Mouse (Mus musculus) intestine, embryonic 14.5 days (tissue): Measurements from ENCODE around the gene Bcl2a1d. TPM values are rescaled to one million over a fixed set of nuclear protein-coding genes. Genes with fewer than 3 reads are reported as not detected.
"Not testable (repeated sequence)": the region's sequence is repeated elsewhere in the genome, so short reads cannot be mapped to it uniquely, and the experiment has no call there.

Experiments
- ATAC-seq: fragments of 200-750 bp; cut with Nextera tagmentation; replicated peaks from 2 replicates; pipeline ENCODE4 v1.8.0; 2017; ENCODE audit warnings: low read depth, moderate number of reproducible peaks, moderate TSS enrichment, moderate library complexity; ENCODE audit not compliant: low FRiP score, low TSS enrichment
- DNase-seq: peaks from one replicate; pipeline ENCODE4 v3.0.0-alpha.2; 2018; ENCODE audit warnings: low spot score
- H3K27ac ChIP-seq: fragments of 300-500 bp; sonication (generic); 2 replicates; pipeline ENCODE4 v1.5.1; 2014; ENCODE audit warnings: low read depth, mild to moderate bottlenecking, control low read depth
- H3K27me3 ChIP-seq: fragments of 300-500 bp; sonication (generic); replicated peaks from 2 replicates; pipeline ENCODE4 v1.6.1; 2014; ENCODE audit warnings: low read length, control low read depth; ENCODE audit not compliant: control insufficient read depth, insufficient read depth
- H3K36me3 ChIP-seq: fragments of 300-500 bp; sonication (generic); 2 replicates; pipeline ENCODE4 v1.6.1; 2014; ENCODE audit warnings: low read length, control low read depth; ENCODE audit not compliant: control insufficient read depth, insufficient read depth
- H3K4me1 ChIP-seq: fragments of 300-500 bp; sonication (generic); replicated peaks from 2 replicates; pipeline ENCODE4 v1.6.1; 2014; ENCODE audit warnings: low read length, control low read depth, mixed read lengths; ENCODE audit not compliant: control insufficient read depth, insufficient read depth
- H3K4me2 ChIP-seq: fragments of 300-500 bp; sonication (generic); 2 replicates; pipeline ENCODE4 v1.6.1; 2014; ENCODE audit warnings: low read length
- H3K4me3 ChIP-seq: fragments of 300-500 bp; sonication (generic); 2 replicates; pipeline ENCODE4 v1.5.1; 2014; ENCODE audit warnings: low read depth, low read length, control low read depth, mixed read lengths
- H3K9ac ChIP-seq: fragments of 300-500 bp; sonication (generic); 2 replicates; pipeline ENCODE4 v1.6.1; 2014; ENCODE audit warnings: mild to moderate bottlenecking, low read length
- H3K9me3 ChIP-seq: fragments of 300-500 bp; sonication (generic); 2 replicates; pipeline ENCODE4 v1.6.1; 2016; ENCODE audit warnings: low read length, control low read depth; ENCODE audit not compliant: control insufficient read depth
- WGBS: fragments of 180-500 bp; shearing (Covaris S2); extraction: QIAGEN DNeasy Blood & Tissue Kit; methylation state at CpG from one replicate; pipeline ENCODE4 v1.1.7; 2014; 5-methylcytosine and 5-hydroxymethylcytosine counted together
- polyA plus RNA-seq: library from polyadenylated mRNA; unstranded; fragments of >200 nt; fragmentation: Nextera tagmentation; extraction: Ambion mirVana; gene quantifications from 2 replicates; pipeline ENCODE4 v1.2.1, GENCODE M21; 2014

Bcl2a1d gene
- polyA plus RNA-seq, 1 experiment from 2014 or later, result 1.3 TPM

- H3K9ac ChIP-seq, H3K36me3 ChIP-seq, ATAC-seq, H3K4me2 ChIP-seq, H3K27me3 ChIP-seq, H3K4me1 ChIP-seq, H3K27ac ChIP-seq, H3K4me3 ChIP-seq, H3K9me3 ChIP-seq, DNase-seq: not testable (repeated sequence)
- WGBS, result 86% methylated on average over 2 of the region's 2 CpGs
Measured at GRCm38 (mm10) chr9:88710439-88710838, 21.3 kb downstream of the Bcl2a1d start.

GRCm38 (mm10) chr9:88709794-88710193 lies 21.9 kb downstream of the Bcl2a1d start:
- not testable (repeated sequence) for H3K4me1 ChIP-seq, H3K4me2 ChIP-seq, H3K9me3 ChIP-seq, H3K9ac ChIP-seq, H3K27me3 ChIP-seq, ATAC-seq, H3K4me3 ChIP-seq, H3K36me3 ChIP-seq, DNase-seq, H3K27ac ChIP-seq
- 64% methylated on average over 5 of the region's 5 CpGs for WGBS

- Histone ChIP-seq H3K36me3 (no peaks in the 10 kb centered on the region), H3K27ac (no peak overlapping the region), H3K9ac (no peak overlapping the region), H3K9me3 (no peaks in the 10 kb centered on the region), H3K4me3 (no peak overlapping the region), H3K4me1 (no peaks in the 10 kb centered on the region), H3K27me3 (no peaks in the 10 kb centered on the region), H3K4me2 (no peak overlapping the region)
- DNase-seq, result no peak
- 92% methylated on average over 6 of the region's 6 CpGs for WGBS
- no peak for ATAC-seq
Measured at GRCm38 (mm10) chr9:88709304-88709703, 22.4 kb downstream of the Bcl2a1d start.

GRCm38 (mm10) chr9:88706700-88707099 lies 25.0 kb downstream of the Bcl2a1d start:
- Histone ChIP-seq H3K27ac (no peak overlapping the region), H3K4me3 (no peak overlapping the region), H3K4me1 (no peaks in the 10 kb centered on the region), H3K27me3 (no peaks in the 10 kb centered on the region), H3K9me3 (no peaks in the 10 kb centered on the region), H3K4me2 (no peak overlapping the region), H3K9ac (no peak overlapping the region), H3K36me3 (no peaks in the 10 kb centered on the region)
- 57% methylated on average over 4 of the region's 4 CpGs for WGBS
- no peak for DNase-seq
- ATAC-seq, result no peak

- H3K27me3 ChIP-seq, H3K4me3 ChIP-seq, H3K4me2 ChIP-seq, H3K9me3 ChIP-seq, H3K4me1 ChIP-seq, ATAC-seq, H3K9ac ChIP-seq, DNase-seq, H3K27ac ChIP-seq, H3K36me3 ChIP-seq: not testable (repeated sequence)
- 81% methylated on average over 8 of the region's 8 CpGs for WGBS
Measured at GRCm38 (mm10) chr9:88705157-88705556, 26.6 kb downstream of the Bcl2a1d start.

GRCm38 (mm10) chr9:88698746-88699145 lies 33.0 kb downstream of the Bcl2a1d start:
- H3K4me3 ChIP-seq, H3K4me1 ChIP-seq, H3K27ac ChIP-seq, H3K27me3 ChIP-seq, H3K9ac ChIP-seq, H3K9me3 ChIP-seq, ATAC-seq, H3K4me2 ChIP-seq, H3K36me3 ChIP-seq, DNase-seq: not testable (repeated sequence)
- no CpG with 5 or more reads among the region's 2 CpGs for WGBS

GRCm38 (mm10) chr9:88691307-88691706 lies 40.4 kb downstream of the Bcl2a1d start:
- H3K4me2 ChIP-seq, H3K9me3 ChIP-seq, H3K27me3 ChIP-seq, H3K4me3 ChIP-seq, H3K27ac ChIP-seq, H3K9ac ChIP-seq, ATAC-seq, H3K36me3 ChIP-seq, H3K4me1 ChIP-seq, DNase-seq: not testable (repeated sequence)
- WGBS, result 70% methylated on average over 2 of the region's 2 CpGs

GRCm38 (mm10) chr9:88689451-88689850 lies 42.3 kb downstream of the Bcl2a1d start:
- not testable (repeated sequence) for ATAC-seq, DNase-seq, H3K4me1 ChIP-seq, H3K27me3 ChIP-seq, H3K36me3 ChIP-seq, H3K9me3 ChIP-seq, H3K9ac ChIP-seq, H3K4me2 ChIP-seq, H3K27ac ChIP-seq, H3K4me3 ChIP-seq
- WGBS, result 85% methylated on average over 3 of the region's 3 CpGs

GRCm38 (mm10) chr9:88686719-88687118 lies 45.0 kb downstream of the Bcl2a1d start:
- H3K27me3 ChIP-seq, H3K27ac ChIP-seq, H3K9ac ChIP-seq, H3K4me2 ChIP-seq, H3K9me3 ChIP-seq, H3K36me3 ChIP-seq, ATAC-seq, H3K4me3 ChIP-seq, H3K4me1 ChIP-seq, DNase-seq: not testable (repeated sequence)
- WGBS, result 100% methylated on average over 1 of the region's 1 CpGs
